Mouse (Mus musculus) limb, embryonic 14.5 days (tissue): ENCODE results near the gene Ipmk. TPM values are rescaled to one million over a fixed set of nuclear protein-coding genes. Genes with fewer than 3 reads are reported as not detected.

Experiments used
- ATAC-seq: fragments of 200-750 bp; cut with Nextera tagmentation; 2 replicates; pipeline ENCODE4 v1.8.0; 2017; ENCODE audit warnings: low read depth, moderate number of reproducible peaks, moderate TSS enrichment; ENCODE audit not compliant: low FRiP score
- DNase-seq: peaks from one replicate; pipeline ENCODE4 v3.0.0-alpha.2; 2015; ENCODE audit warnings: low spot score
- H3K27ac ChIP-seq: fragments of 300-500 bp; sonication (generic); replicated peaks from 2 replicates; pipeline ENCODE4 v1.5.1; 2014; ENCODE audit warnings: low read depth, mild to moderate bottlenecking, low read length, moderate library complexity, mixed read lengths
- H3K27me3 ChIP-seq: fragments of 300-500 bp; sonication (generic); 2 replicates; pipeline ENCODE4 v1.6.1; 2014; ENCODE audit warnings: low read length, mixed read lengths; ENCODE audit not compliant: control insufficient read depth, insufficient read depth
- H3K36me3 ChIP-seq: fragments of 300-500 bp; sonication (generic); 2 replicates; pipeline ENCODE4 v1.6.1; 2014; ENCODE audit warnings: mild to moderate bottlenecking, low read length, moderate library complexity, mixed read lengths; ENCODE audit not compliant: control insufficient read depth, insufficient read depth
- H3K4me1 ChIP-seq: fragments of 300-500 bp; sonication (generic); 2 replicates; pipeline ENCODE4 v1.6.1; 2014; ENCODE audit warnings: antibody characterized with exemption, low read length, mixed read lengths; ENCODE audit not compliant: control insufficient read depth, insufficient read depth
- H3K4me2 ChIP-seq: fragments of 300-500 bp; sonication (generic); replicated peaks from 2 replicates; pipeline ENCODE4 v1.6.1; 2014; ENCODE audit warnings: low read depth, mild to moderate bottlenecking, low read length, moderate library complexity; ENCODE audit not compliant: severe bottlenecking
- H3K4me3 ChIP-seq: fragments of 300-500 bp; sonication (generic); replicated peaks from 2 replicates; pipeline ENCODE4 v1.5.1; 2014; ENCODE audit warnings: low read length
- H3K9ac ChIP-seq: fragments of 300-500 bp; sonication (generic); 2 replicates; pipeline ENCODE4 v1.6.1; 2014; ENCODE audit warnings: mild to moderate bottlenecking, low read depth, low read length, moderate library complexity; ENCODE audit not compliant: severe bottlenecking
- H3K9me3 ChIP-seq: fragments of 300-500 bp; sonication (generic); 2 replicates; pipeline ENCODE4 v1.6.1; 2016; ENCODE audit warnings: low read length; ENCODE audit not compliant: control insufficient read depth
- POLR2A ChIP-seq: fragments of 200-500 bp; IDR thresholded peaks from 2 replicates; pipeline ENCODE4 v1.8.0; 2012; ENCODE audit warnings: inconsistent platforms, mild to moderate bottlenecking, moderate library complexity, borderline replicate concordance; ENCODE audit not compliant: insufficient read depth, insufficient read length; ENCODE audit errors: extremely low read depth
- WGBS: fragments of 180-500 bp; shearing (Covaris S2); extraction: QIAGEN DNeasy Blood & Tissue Kit; methylation state at CpG from one replicate; pipeline ENCODE4 v1.1.7; 2014; 5-methylcytosine and 5-hydroxymethylcytosine counted together
- polyA plus RNA-seq, 2 experiments: library from polyadenylated mRNA; depleted of rRNA in 1 of 2; stranded (reverse) in 1 of 2; unstranded in 1 of 2; fragments of >200 nt; fragmentation: Nextera tagmentation in 1 of 2; extraction: Ambion mirVana in 1 of 2; gene quantifications; 2 replicates each; pipeline versions ENCODE4 v1.2.1 to v1.2.3; 2012 to 2014

The Ipmk gene
- polyA plus RNA-seq, 2 experiments, result 8.8 to 11.9 TPM

GRCm38 (mm10) chr10:71308199-71308598 is 39.4 kb upstream of the Ipmk start:
- DNase-seq, result no peak
- no peak for TF ChIP-seq POLR2A
- Histone ChIP-seq H3K27me3 (no peaks in the 10 kb centered on the region), H3K4me1 (no peaks in the 10 kb centered on the region), H3K4me2 (no peak overlapping the region), H3K4me3 (no peak overlapping the region), H3K9ac (no peak overlapping the region), H3K36me3 (no peaks in the 10 kb centered on the region), H3K27ac (no peak overlapping the region), H3K9me3 (no peaks in the 10 kb centered on the region)
- WGBS, result 88% methylated on average over 5 of the region's 5 CpGs
- ATAC-seq, result no peak

GRCm38 (mm10) chr10:71310288-71310687 is 37.3 kb upstream of the Ipmk start:
- no peak for DNase-seq
- TF ChIP-seq POLR2A, result no peak
- Histone ChIP-seq H3K9me3 (no peaks in the 10 kb centered on the region), H3K9ac (no peak overlapping the region), H3K4me1 (no peaks in the 10 kb centered on the region), H3K4me3 (no peak overlapping the region), H3K27me3 (no peaks in the 10 kb centered on the region), H3K4me2 (no peak overlapping the region), H3K36me3 (no peaks in the 10 kb centered on the region), H3K27ac (no peak overlapping the region)
- ATAC-seq, result no peak
- WGBS, result 73% methylated on average over 3 of the region's 3 CpGs

GRCm38 (mm10) chr10:71314596-71314995 is 33.0 kb upstream of the Ipmk start:
- TF ChIP-seq POLR2A, result no peak
- no peak overlapping the region for H3K4me3 ChIP-seq
- DNase-seq, result no peak
- no peaks in the 10 kb centered on the region for H3K9me3 ChIP-seq
- H3K4me1 ChIP-seq, result no peaks in the 10 kb centered on the region
- no peak overlapping the region for H3K27ac ChIP-seq
- H3K36me3 ChIP-seq, result no peaks in the 10 kb centered on the region
- H3K27me3 ChIP-seq, result no peaks in the 10 kb centered on the region
- H3K4me2 ChIP-seq, result no peak overlapping the region
- no peak overlapping the region for H3K9ac ChIP-seq
- no peak for ATAC-seq
- WGBS, result 60% methylated on average over 3 of the region's 3 CpGs

GRCm38 (mm10) chr10:71316056-71316455 is 31.5 kb upstream of the Ipmk start:
- Histone ChIP-seq H3K27ac (no peak overlapping the region), H3K27me3 (no peaks in the 10 kb centered on the region), H3K4me3 (no peak overlapping the region), H3K36me3 (no peaks in the 10 kb centered on the region), H3K9ac (no peak overlapping the region), H3K4me1 (no peaks in the 10 kb centered on the region), H3K4me2 (no peak overlapping the region), H3K9me3 (no peaks in the 10 kb centered on the region)
- WGBS, result 81% methylated on average over 11 of the region's 11 CpGs
- ATAC-seq, result no peak
- TF ChIP-seq POLR2A, result no peak
- DNase-seq, result no peak

- Histone ChIP-seq H3K27ac (no peak overlapping the region), H3K27me3 (no peaks in the 10 kb centered on the region), H3K36me3 (no peaks in the 10 kb centered on the region), H3K4me1 (no peaks in the 10 kb centered on the region), H3K4me3 (no peak overlapping the region), H3K9ac (no peak overlapping the region), H3K4me2 (no peak overlapping the region), H3K9me3 (no peaks in the 10 kb centered on the region)
- ATAC-seq (no peak), DNase-seq (no peak)
- TF ChIP-seq POLR2A, result no peak
- 69% methylated on average over 7 of the region's 7 CpGs for WGBS
Measured at GRCm38 (mm10) chr10:71316497-71316896, 31.1 kb upstream of the Ipmk start.

GRCm38 (mm10) chr10:71323669-71324068 is 23.9 kb upstream of the Ipmk start:
- no peak for ATAC-seq
- Histone ChIP-seq H3K36me3 (no peaks in the 10 kb centered on the region), H3K4me3 (no peak overlapping the region), H3K9ac (no peak overlapping the region), H3K4me2 (no peak overlapping the region), H3K27ac (no peak overlapping the region), H3K9me3 (no peaks in the 10 kb centered on the region), H3K27me3 (no peaks in the 10 kb centered on the region), H3K4me1 (no peaks in the 10 kb centered on the region)
- no peak for TF ChIP-seq POLR2A
- DNase-seq, result no peak
- WGBS, result 76% methylated on average over 8 of the region's 8 CpGs
